Mouse (Mus musculus) embryonic facial prominence, embryonic 11.5 days (tissue): Measurements from ENCODE around the gene Foxn3. TPM values are rescaled to one million over a fixed set of nuclear protein-coding genes. Genes with fewer than 3 reads are reported as not detected.

ENCODE experiments used
- ATAC-seq: fragments of 200-750 bp; cut with Nextera tagmentation; replicated peaks from 2 replicates; pipeline ENCODE4 v1.8.0; 2017; ENCODE audit warnings: low read depth; ENCODE audit not compliant: insufficient number of reproducible peaks, low FRiP score, low TSS enrichment
- DNase-seq: peaks from one replicate; pipeline ENCODE4 v3.0.0-alpha.2; 2015; ENCODE audit warnings: low spot score
- H3K27ac ChIP-seq: fragments of 300-500 bp; sonication (generic); replicated peaks from 2 replicates; pipeline ENCODE4 v1.5.1; 2014; ENCODE audit warnings: mild to moderate bottlenecking, low read depth, low read length, control low read depth
- H3K27me3 ChIP-seq: fragments of 300-500 bp; sonication (generic); 2 replicates; pipeline ENCODE4 v1.6.1; 2014; ENCODE audit warnings: mild to moderate bottlenecking, low read length, moderate library complexity, mixed read lengths; ENCODE audit not compliant: control insufficient read depth, insufficient read depth
- H3K36me3 ChIP-seq: fragments of 300-500 bp; sonication (generic); replicated peaks from 2 replicates; pipeline ENCODE4 v1.6.1; 2014; ENCODE audit warnings: low read depth, mild to moderate bottlenecking, low read length, moderate library complexity, mixed read lengths; ENCODE audit not compliant: control insufficient read depth, insufficient read depth
- H3K4me1 ChIP-seq: fragments of 300-500 bp; sonication (generic); 2 replicates; pipeline ENCODE4 v1.6.1; 2014; ENCODE audit warnings: low read length, mixed read lengths; ENCODE audit not compliant: control insufficient read depth, insufficient read depth
- H3K4me2 ChIP-seq: fragments of 300-500 bp; sonication (generic); 2 replicates; pipeline ENCODE4 v1.6.1; 2014; ENCODE audit warnings: low read depth, mild to moderate bottlenecking, control low read depth, low read length, moderate library complexity
- H3K4me3 ChIP-seq: fragments of 300-500 bp; sonication (generic); 2 replicates; pipeline ENCODE4 v1.5.1; 2014; ENCODE audit warnings: low read depth, low read length, control low read depth
- H3K9ac ChIP-seq: fragments of 300-500 bp; sonication (generic); replicated peaks from 2 replicates; pipeline ENCODE4 v1.6.1; 2014; ENCODE audit warnings: mild to moderate bottlenecking, control low read depth, low read length
- H3K9me3 ChIP-seq: fragments of 300-500 bp; sonication (generic); replicated peaks from 2 replicates; pipeline ENCODE4 v1.6.1; 2016; ENCODE audit warnings: mild to moderate bottlenecking, low read length, inconsistent platforms, mixed read lengths; ENCODE audit not compliant: control insufficient read depth
- WGBS: fragments of 180-500 bp; shearing (Covaris S2); extraction: QIAGEN DNeasy Blood & Tissue Kit; methylation state at CpG from one replicate; pipeline ENCODE4 v1.1.7; 2014; 5-methylcytosine and 5-hydroxymethylcytosine counted together
- polyA plus RNA-seq: library from polyadenylated mRNA; unstranded; fragments of >200 nt; fragmentation: Nextera tagmentation; extraction: Ambion mirVana; gene quantifications from 2 replicates; pipeline ENCODE4 v1.2.1, GENCODE M21; 2014

The Foxn3 gene
- polyA plus RNA-seq, 1 experiment from 2014 or later, result 80.5 TPM

DNA sequence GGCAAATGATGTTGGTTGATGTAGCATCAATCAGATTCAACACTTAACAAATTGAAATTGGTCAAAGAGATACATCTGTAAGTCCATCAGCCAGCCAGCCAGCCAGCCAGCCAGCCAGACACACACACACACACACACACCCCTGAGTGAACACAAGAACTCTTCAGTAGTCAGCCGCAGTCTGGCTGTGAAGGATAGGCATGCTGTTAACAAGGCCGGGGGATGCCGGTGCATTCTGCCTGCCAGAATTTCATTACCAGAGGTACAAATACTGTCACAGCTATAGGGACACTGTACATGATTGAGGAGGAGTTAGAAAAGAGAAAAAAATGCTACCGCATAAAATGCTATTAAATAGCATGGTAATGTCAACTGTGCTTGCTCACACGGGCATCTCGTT, 271.2 kb downstream of the Foxn3 start:
- WGBS, result 84% methylated on average over 6 of the region's 6 CpGs
- H3K27me3 ChIP-seq, result no peaks in the 10 kb centered on the region
- H3K4me3 ChIP-seq, result no peak overlapping the region
- H3K9me3 ChIP-seq, result no peaks in the 10 kb centered on the region
- H3K27ac ChIP-seq, result no peak overlapping the region
- no peak overlapping the region for H3K4me2 ChIP-seq
- no peak for ATAC-seq
- no peak overlapping the region for H3K9ac ChIP-seq
- no peaks in the 10 kb centered on the region for H3K4me1 ChIP-seq
- peaks cover 2% of the 10 kb centered on the region; the same call in 1 of the 2 replicates for H3K36me3 ChIP-seq
- no peak for DNase-seq

- Histone ChIP-seq H3K36me3 (peaks cover 2% of the 10 kb centered on the region; the same call in 1 of the 2 replicates), H3K27me3 (no peaks in the 10 kb centered on the region), H3K27ac (no peak overlapping the region), H3K9me3 (no peaks in the 10 kb centered on the region), H3K4me1 (peaks cover 12% of the 10 kb centered on the region), H3K9ac (no peak overlapping the region), H3K4me2 (no peak overlapping the region), H3K4me3 (no peak overlapping the region)
- no peak for DNase-seq
- ATAC-seq, result peak; percentile 22; the same call in 1 of the 2 replicates
- 67% methylated on average over 5 of the region's 5 CpGs for WGBS
These were observed 276.3 kb downstream of the Foxn3 start for GRCm38 (mm10) chr12:99287081-99287480.

DNA sequence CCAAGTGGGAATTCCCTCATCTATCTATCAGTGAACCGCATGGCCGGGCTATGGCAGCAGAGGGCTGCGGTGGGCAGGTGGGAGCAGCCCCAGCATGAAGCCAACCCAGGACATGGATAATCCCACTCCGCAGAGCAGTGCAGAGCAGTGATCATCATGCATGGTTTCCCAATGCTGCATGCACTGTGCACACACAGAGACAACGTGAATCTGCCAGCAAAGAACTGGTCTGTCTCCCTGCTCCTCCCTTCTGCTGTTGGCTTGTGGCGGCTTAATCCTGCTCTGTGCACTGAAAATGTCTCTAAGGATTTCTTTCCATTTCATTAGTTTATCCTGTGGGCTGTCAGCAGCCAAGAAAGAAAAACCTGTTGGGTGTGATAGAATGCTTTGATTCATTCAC, 276.7 kb downstream of the Foxn3 start:
- Histone ChIP-seq H3K9me3 (no peaks in the 10 kb centered on the region), H3K27me3 (no peaks in the 10 kb centered on the region), H3K36me3 (peaks cover 2% of the 10 kb centered on the region; the same call in 1 of the 2 replicates), H3K4me1 (peaks cover 12% of the 10 kb centered on the region), H3K4me3 (no peak overlapping the region), H3K4me2 (no peak overlapping the region), H3K9ac (no peak overlapping the region), H3K27ac (no peak overlapping the region)
- peak; percentile 58; the same call in 1 of the 2 replicates for ATAC-seq
- no peak for DNase-seq
- 74% methylated on average over 6 of the region's 6 CpGs for WGBS

DNA sequence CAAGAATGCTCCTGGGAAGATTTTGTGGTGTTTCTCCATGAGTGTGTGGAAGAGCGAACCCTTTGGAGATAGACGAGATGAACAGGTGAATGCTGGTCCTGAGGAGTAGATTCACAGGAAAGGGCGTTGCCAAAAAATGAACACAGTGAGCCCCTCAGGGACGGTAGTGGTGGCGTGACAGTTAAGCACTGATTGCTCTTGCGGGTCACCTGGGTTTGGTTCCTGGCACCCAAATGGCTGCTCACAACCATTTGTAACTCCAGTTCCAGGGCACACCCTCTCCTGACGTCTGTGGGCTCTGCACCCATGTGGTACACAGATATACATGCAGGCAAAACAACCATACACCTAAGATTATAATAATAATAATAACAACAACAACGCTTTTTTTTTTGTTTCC, 277.7 kb downstream of the Foxn3 start:
- DNase-seq, result no peak
- H3K27me3 ChIP-seq, result no peaks in the 10 kb centered on the region
- no peak overlapping the region for H3K27ac ChIP-seq
- no peak overlapping the region for H3K9ac ChIP-seq
- no peak overlapping the region for H3K4me2 ChIP-seq
- no peak overlapping the region for H3K4me3 ChIP-seq
- H3K9me3 ChIP-seq, result no peaks in the 10 kb centered on the region
- WGBS, result 84% methylated on average over 8 of the region's 8 CpGs
- peaks cover 12% of the 10 kb centered on the region for H3K4me1 ChIP-seq
- H3K36me3 ChIP-seq, result peaks cover 2% of the 10 kb centered on the region; the same call in 1 of the 2 replicates
- ATAC-seq, result no peak

DNA sequence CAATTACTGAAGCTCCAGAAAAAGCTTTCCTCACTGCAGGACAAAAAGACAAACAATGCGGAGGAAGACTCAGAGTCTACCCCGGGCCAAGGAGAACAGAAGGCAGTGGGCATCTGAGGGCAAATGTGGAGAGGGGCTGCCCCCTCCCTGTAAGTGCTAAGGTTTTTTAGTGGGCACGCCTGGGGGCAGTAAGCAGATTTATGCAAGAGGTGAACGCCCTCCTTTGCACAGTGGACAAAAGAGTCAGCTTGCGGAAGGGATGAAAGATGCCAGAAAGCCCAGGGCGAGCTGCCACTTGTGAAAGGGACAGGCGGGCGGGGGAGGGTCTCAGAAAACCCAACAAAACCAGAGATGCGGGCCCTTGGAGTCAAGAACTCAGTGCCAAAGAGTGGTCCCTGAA, 278.2 kb downstream of the Foxn3 start:
- no peak for ATAC-seq
- no peaks in the 10 kb centered on the region for H3K27me3 ChIP-seq
- WGBS, result 50% methylated on average over 9 of the region's 9 CpGs
- H3K27ac ChIP-seq, result no peak overlapping the region
- DNase-seq, result no peak
- no peaks in the 10 kb centered on the region for H3K36me3 ChIP-seq
- no peak overlapping the region for H3K9ac ChIP-seq
- H3K9me3 ChIP-seq, result no peaks in the 10 kb centered on the region
- no peak overlapping the region for H3K4me2 ChIP-seq
- H3K4me3 ChIP-seq, result no peak overlapping the region
- peaks cover 12% of the 10 kb centered on the region for H3K4me1 ChIP-seq

DNA sequence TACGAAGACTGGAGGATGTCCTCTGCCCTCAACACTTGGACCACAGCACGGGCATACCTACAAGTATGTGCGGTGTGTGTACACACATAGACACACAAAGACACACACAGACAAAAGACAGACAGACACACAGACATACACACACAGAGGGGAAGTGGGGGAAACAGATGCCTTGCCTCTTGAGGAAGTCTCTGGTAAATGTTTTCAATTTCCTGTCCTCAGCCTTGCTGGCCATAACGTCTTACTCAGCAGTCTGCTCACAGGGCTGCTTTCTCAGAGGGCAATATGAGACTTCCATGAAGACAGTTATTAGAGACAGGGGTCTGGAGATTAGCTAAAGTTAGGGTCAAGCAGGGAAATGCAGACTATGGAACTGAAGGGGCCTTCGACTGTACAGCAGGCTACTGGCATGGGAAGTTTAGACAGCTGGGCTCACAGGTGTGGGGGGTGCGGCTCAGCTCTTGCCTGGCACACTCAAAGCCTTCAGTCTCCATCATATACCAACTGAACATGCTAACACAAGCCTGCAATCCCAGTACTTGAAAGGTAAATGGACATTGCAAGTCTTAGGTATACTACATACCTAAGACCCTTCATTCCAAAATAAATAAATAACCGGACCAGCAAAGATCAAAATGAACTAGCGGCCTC, 278.8 kb downstream of the Foxn3 start:
- Histone ChIP-seq H3K27ac (0 out of 2 replicates have a peak overlapping the region, but pooled peaks have one; percentile 9), H3K9me3 (no peaks in the 10 kb centered on the region), H3K9ac (no peak overlapping the region), H3K4me2 (no peak overlapping the region), H3K27me3 (no peaks in the 10 kb centered on the region), H3K4me1 (peaks cover 12% of the 10 kb centered on the region), H3K36me3 (no peaks in the 10 kb centered on the region), H3K4me3 (no peak overlapping the region)
- 53% methylated on average over 8 of the region's 8 CpGs for WGBS
- ATAC-seq, result no peak
- peak; percentile 36 for DNase-seq

- ATAC-seq, result no peak
- Histone ChIP-seq H3K4me3 (no peak overlapping the region), H3K4me2 (no peak overlapping the region), H3K9ac (no peak overlapping the region), H3K27me3 (no peaks in the 10 kb centered on the region), H3K4me1 (peaks cover 12% of the 10 kb centered on the region), H3K36me3 (no peaks in the 10 kb centered on the region), H3K9me3 (no peaks in the 10 kb centered on the region), H3K27ac (no peak overlapping the region)
- WGBS, result 94% methylated on average over 13 of the region's 13 CpGs
- no peak for DNase-seq
These were observed 282.6 kb downstream of the Foxn3 start for GRCm38 (mm10) chr12:99280826-99281225.

- 81% methylated on average over 4 of the region's 4 CpGs for WGBS
- ATAC-seq (no peak), DNase-seq (no peak)
- H3K4me2 ChIP-seq, result no peak overlapping the region
- peaks cover 11% of the 10 kb centered on the region for H3K4me1 ChIP-seq
- no peaks in the 10 kb centered on the region for H3K27me3 ChIP-seq
- no peak overlapping the region for H3K4me3 ChIP-seq
- H3K36me3 ChIP-seq, result no peaks in the 10 kb centered on the region
- H3K9ac ChIP-seq, result no peak overlapping the region
- H3K9me3 ChIP-seq, result no peaks in the 10 kb centered on the region
- H3K27ac ChIP-seq, result no peak overlapping the region
These were observed 283.1 kb downstream of the Foxn3 start for GRCm38 (mm10) chr12:99280291-99280690.
